Mouse (Mus musculus) cerebellum, adult (tissue): ENCODE results near the gene Metrnl.

ENCODE experiments used
- ATAC-seq: cut with Nextera tagmentation; 2 replicates; pipeline ENCODE4 v1.9.2; 2017; ENCODE audit warnings: mild to moderate bottlenecking, moderate library complexity, mixed read lengths; ENCODE audit not compliant: insufficient number of reproducible peaks, low FRiP score, low TSS enrichment

Metrnl gene

DNA sequence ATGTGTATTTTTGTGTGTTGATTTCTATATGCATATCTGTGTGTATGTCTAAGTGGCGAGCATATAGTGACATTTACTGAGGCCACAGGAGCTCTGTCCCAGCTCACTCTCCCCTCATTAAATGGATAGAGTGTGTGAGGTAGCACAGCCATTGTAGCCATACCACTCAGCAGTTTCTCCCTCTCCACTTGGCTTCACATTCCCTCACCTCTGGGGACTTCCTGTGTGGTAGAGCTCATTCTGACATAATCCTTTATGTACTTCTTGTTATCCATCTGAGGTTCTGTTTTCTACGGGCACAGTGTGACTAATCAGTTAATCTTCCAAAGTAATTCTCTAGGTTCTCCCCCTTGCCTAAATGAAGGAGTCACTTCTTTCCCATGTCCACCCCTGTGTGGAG lies 21.1 kb downstream of the Metrnl start:
- ATAC-seq = no peak

DNA sequence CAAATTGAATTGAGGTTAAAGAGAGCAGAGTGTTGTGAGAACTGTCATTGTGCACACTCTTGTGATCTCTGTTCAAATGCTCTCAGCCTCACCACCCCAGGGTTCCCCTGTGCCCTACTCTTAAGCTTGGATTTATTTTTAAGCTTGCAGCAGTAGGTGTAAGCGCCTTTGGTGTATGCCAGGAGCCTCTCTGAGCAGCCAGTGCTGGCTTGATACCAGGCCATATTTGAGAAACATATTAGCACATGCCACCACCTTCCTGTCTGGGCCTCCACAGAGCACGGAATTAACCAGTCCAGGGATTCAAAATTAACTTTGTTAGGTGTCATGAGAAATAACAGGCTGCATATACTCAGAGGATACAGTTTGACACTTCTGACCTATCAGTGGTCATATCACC lies 25.3 kb downstream of the Metrnl start:
- no peak for ATAC-seq

DNA sequence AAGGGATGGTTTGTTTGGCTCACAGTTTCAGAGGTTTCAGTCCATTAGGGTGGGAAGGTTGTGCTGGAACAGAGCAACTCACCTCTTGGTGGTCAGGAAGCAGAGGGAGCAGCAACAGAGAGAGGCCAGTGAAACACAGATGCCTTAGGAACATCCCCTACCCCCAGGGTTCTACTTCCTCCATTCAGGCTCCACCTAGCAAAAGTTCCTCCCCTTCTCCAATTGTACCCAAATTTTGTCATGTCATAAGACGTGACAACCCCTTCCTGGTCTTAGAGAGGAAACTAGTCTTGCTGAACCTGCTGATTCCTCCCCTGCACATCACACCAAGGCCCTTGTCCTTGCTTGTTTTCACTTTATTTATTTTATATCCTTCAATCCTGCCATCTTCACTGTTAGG lies 32.8 kb downstream of the Metrnl start:
- ATAC-seq = no peak

DNA sequence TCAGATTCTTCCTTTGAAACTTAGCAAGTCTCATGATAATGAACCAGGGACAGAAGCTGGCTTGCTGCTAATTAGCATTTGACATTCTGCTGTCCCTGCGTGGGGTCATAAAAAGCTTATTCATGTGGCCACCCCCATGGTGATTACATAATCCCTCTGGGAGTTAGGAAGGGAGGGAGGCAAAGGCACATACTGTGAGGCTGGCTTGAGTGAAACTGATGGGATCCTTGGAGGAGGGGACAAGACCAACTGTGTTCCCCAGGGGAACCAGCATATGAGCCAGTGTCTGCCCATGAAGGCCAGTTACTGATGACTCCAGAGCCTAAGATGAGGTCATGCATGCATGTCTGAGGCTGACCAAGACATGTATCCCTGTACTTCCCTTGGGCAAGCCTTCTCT lies 33.5 kb downstream of the Metrnl start:
- ATAC-seq = no peak

DNA sequence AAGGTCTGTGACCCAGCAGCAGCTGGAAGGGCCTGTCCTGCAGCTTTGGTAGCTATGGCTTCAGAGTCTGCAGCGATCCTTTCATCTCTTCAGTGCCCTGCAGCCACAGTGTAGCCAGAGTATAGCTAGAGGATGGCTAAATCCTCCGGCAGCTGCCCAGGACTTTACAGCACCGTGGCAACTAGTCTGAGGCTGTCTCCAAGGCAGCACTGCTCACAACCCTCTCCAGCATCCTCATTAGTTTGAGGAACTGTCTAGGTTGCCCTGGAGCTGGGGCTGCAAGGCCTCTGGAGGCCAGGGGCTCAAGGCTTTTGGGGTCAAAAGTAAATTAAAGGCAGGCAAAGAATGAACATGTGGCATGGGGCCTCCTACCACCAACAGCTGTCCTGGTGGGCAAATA lies 37.3 kb downstream of the Metrnl start:
- no peak for ATAC-seq

DNA sequence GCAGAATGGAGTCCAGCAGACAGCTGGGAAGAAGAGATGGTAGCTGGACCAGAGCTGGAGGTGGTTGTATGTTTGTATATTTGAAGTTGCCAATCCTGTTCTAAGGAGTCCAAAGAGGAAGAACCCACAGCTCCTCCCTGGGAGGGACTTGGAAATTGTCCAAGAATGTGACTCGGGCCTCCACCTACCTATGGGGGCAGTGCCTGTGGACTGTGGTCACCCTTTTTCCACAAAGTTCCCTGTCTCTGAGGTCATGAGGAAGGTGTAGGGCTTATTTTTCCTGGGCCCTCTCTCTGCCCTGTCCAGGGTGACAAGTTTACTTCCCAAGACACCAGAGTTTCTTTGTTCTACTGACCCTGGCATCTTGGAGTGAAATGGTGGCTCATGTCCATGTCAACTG lies 39.6 kb downstream of the Metrnl start:
- ATAC-seq = no peak

DNA sequence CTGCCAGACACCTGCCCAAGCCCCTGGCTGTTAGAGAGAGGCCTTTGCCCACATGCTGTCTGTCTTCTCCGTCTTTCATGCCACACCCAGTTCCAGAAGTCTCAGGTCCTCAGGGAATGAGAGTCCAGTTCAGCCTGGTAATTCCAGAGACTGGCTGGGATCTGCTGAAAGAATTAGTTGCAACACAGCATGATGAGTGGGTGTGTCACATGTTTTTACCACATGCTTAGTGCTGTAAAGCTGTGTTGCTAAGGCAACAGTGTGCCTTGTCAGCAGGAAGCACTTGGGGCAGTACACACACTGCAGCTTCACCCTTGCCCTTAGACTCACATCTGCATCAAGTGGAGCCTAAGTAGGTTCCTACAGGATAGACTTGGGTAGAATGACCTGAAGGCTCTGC lies 40.1 kb downstream of the Metrnl start:
- no peak for ATAC-seq

DNA sequence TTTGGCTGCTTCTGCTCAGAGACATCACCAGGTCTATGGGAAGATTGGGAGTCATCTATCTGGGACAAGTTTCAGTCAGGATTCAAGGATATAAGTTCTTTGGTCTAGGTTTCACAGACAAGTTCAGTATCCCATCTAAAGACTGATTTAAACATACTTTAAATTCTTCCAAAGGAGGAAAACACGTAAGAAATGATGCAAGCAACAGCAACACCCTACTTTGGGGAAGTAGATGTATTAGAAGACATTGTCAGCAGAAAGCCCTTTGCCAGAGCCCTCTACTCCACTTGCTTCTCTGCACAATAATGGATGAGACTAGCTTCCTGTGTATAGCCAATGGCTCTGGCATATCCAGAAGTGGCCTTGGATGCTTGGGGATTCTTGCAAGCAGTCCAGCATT lies 41.8 kb downstream of the Metrnl start:
- ATAC-seq = no peak

DNA sequence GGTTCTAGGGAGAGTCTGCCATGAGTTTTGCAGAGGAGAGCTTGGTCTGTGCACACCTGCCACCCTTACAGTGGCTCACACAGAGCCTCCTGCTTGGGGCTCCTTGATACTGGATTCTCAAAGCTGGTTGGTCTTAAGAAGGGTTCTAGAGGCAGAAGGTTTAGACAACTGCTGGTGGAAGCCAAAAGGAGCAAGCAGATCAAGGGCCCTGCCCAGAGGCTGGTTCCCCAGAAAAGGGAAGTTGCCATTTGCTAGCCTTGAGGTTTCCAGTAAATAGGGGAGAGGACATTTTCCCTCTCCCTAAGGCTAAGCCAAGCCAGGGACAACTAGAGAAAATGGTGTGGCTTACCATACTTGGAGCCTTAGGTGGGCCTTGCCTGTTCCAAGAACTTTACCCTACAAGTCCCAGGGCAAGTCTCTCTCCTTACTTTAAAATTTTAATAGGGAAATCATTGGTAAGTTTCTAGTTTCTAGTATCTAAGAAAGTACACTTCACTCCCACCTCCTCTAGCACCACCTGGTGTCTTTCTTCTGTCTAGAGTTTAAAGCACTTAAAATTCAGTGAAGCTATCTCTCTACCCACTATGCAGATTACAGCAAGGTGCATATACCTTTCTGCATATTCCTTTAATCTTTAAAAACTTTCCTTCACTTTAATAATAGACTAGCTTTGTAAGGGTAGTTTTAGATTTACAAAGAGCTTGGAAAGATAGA lies 42.7 kb downstream of the Metrnl start:
- ATAC-seq = no peak

DNA sequence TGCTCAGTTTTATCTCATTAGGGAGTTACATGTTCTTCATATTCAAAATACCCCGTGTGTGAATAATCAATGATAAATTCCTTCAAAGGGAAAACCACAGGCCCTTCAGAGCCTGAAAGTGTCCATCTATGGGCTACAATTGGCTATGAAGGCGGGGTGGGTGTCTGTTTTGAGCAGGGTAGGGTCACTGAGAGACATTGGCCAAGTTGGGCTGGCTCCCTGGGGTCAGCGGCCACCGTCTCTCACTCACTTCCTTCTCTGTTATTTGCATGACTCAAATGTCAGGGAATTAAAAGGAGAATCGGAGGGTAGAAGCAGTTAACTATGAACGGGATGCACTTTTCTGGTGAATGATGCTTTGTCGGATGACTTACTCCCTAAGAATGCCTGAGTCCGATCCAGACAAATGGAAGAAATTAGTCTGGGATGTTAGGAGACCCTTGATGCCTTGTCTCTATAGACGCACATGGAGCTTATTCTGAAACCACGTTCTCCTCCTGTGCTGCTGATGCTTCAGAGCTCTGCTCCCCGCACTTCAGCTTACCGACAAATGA lies 45.7 kb downstream of the Metrnl start:
- ATAC-seq = no peak

DNA sequence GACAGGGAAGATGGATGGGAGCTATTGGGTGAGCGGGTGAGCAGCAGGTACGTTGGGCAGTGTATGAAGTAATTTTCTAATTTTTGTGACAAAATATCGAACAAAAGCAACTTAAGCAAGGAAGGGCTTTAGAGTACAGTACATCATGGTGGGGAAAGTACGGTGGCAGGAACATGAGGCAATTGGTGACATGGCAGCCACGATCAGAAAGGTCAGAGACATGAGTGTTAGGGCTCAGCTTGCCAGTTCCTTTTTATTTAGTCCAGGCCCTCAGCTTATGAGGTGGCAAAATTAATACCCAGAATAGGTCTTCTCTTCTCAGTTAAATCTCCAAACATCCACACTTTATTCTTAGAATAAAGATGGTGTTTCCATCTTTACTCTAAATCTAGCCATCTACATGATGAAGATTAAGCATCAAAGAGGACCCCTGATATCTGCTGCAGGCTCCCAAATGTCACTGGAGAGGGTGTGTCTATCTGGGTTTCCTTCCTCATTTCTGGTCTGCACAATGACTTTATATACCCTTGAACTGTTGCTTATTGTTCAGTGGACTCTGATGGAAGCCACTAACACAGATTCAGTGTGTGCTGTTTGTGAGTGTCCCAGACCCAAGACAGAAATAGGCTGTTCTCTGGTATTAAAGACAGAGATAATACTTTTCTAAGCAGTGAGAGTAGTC lies 46.8 kb downstream of the Metrnl start:
- no peak for ATAC-seq
